Mouse (Mus musculus): ENCODE measurements around the gene Ptgfrn. TPM values are rescaled to one million over a fixed set of nuclear protein-coding genes. Genes with fewer than 3 reads are reported as not detected.
A peak's percentile ranks its signal among the peaks of the same experiment; 100 is the strongest.

The Ptgfrn gene
- total RNA-seq, 4 experiments from 2014 or later, result 17.2 to 21.1 (median 19.8) TPM

DNA sequence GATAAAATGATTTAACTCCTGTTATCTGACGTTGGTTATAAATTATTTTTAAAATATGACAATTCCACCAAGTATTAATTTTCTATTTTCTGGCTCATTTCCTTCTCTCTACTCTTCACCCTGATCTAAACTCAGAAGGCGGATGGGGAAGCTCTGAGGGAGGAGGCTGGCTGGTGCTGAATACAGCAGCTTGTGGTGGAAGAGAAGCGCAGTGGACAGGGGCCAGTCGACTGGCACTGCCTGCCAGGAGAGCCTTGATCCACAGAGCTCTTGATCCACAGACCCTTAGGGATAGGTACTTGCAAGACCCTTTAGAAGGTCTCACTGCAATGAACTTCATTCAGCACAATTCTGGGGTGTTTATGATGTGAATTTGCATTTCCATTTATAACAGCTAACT is 29.2 kb downstream of the Ptgfrn start:
- DNase-seq (ENCODE audit: low spot score), result no peak

DNA sequence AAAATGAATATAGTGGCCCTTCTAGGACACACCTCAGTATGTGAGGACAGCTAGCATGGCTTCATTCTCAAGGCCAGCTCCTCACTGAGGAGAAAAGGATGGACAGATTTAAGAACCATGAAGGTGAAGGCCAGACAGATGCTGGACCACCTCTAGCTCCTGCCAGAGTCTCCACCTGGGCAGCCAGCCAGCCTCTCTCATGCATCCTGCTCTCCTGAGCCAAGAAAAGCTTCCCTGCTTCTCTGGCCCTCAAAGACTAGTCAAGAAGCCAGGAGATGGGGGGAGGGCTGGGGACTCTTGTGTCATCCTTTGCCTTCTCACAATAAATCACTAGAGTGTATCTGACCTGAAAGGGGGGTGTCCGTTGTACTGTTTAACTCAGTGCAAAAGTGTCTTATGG is 31.7 kb downstream of the Ptgfrn start:
- peak; percentile 53 for DNase-seq (ENCODE audit: low spot score)

DNA sequence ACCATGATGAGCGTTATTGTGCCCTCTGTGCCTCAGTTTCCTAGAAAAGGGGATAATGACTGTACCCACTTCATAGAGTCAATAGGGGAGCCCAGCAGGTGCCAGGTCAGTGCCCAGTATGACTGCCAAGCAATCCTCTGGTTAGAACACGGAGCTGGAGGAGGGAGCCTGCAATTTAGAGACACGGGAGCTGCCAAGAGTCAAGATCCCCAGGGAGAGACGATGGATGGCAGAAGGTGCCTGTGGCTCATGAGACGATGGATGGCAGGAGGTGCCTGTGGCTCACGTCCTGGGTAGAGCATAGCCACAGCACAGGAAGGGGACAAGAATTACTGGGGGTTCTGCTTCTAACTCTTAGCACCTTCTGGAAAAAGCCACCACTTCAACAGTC is 32.4 kb downstream of the Ptgfrn start:
- DNase-seq (ENCODE audit: low spot score), result no peak

DNA sequence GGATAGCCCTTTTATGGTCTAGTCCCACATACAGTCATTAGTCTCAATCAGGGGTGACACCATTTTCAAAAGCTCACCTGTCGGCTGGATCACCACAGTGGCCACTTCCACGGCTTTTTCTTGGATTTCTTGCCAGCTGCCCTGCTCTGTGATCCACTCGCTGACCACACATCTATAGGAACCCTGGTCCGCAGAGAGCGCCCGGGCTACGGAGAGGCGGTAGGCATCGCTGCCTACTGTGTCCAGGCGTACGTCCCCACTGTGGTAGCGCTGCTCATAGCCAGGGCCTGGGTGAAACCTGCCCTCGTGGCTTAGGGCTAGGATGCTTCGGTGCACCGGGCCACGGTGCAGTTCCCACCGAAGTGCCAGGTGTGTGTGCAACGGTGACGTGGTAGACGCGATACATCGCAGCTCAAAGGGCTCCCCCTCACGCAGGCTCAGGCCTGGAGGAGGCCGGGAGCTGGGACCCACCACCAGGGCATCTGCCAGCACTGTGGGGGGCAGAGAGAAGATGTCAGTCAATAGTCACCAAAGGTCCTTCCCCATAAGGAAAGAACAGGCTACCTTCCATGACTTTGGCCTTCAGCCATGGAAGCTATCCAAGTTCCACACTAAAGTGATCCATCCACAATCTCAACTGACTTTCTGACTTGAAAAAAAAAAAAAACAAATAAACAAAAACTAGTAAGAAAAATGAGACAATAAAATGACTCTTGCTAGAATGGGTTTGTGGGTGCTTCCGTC is 32.9 kb downstream of the Ptgfrn start:
- no peak for DNase-seq (ENCODE audit: low spot score)

DNA sequence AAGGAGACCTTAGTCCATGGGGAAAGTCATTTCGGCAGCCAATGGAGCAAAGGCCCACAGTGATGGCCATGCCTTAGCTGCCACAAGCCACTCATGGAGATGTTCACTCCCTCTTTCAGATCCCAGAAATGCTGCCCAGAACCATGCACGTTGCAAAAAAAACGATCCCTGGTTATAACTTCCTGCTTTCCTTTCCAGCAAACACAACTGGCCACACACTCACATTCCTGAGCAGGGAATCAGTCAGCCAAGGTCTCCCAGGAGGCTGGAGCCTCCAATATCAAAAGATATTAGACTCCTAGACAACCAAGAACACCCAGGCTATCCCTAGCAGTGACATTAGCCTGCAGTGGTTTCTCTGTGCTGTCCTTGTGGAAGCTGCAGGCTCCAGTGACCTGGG is 34.2 kb downstream of the Ptgfrn start:
- peak; percentile 9 for DNase-seq (ENCODE audit: low spot score)

DNA sequence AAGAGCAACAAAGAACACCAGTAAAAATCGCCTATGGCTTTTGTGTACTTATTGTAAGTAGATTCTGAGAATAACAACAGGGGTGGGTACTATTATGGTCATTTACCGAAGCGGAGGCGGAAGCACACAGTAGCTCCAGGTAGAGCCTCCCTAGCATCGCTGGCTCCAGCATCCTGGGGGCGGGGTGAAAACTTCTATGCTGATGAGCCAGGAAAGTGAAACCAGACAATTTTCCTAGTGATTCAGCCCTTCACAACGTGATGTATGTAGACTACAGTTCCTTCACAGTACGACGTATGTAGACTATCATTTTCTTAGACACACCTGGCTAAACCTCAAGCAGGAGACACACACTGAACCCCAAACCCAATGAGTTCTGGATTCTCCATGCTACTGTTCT is 36.7 kb downstream of the Ptgfrn start:
- no peak for DNase-seq (ENCODE audit: low spot score)

DNA sequence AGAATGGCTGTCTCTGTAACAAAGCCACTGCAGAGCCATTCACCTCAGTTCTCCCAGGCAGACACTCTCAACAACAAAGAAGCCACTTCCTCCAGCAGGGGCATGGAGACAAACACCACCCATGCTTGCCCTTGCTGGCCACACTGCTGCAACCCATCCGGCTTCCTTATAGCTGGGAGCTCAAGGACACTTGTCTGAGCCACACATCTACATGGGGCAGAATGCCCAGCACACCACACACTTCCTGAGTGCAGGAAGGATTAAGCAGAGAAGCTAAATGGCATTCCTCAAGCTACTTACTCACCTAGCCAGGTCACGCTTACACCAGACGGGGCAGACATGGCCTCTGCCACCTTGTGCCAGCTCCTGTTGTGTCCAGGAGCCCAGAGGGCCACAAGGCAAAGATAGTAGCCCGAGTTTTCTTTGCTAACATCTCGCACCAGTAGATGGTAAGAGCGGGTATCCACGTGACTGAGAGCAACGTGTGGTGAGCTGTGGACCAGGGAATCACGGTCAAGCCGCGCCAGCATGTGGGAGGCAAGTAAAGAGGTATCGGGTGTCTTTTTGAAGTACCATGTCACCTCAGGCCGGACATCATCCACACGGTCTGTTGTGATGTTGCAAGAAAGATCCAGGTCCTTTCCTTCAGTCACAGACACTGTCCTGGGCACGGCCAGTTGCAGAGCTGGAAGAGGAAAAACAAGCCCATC is 37.4 kb downstream of the Ptgfrn start:
- no peak for DNase-seq (ENCODE audit: low spot score)

DNA sequence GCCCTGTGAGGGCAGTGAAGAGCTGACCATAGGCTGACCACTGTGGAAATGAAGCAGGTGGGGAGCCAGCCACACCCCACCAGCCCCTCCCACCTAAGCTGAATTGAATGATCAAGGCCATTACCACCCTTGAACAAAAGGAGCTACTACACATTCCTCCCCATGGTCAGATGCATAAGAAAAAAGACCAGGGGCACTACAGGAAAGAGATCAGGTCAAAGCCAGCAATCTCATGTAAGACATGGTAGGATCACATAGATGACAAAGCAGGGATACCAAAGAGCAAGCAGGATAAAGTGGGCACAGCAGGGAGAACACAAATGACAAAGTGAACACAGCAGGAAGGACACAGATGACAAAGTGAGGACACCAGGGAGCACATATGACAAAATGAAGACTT is 38.5 kb downstream of the Ptgfrn start:
- DNase-seq (ENCODE audit: low spot score), result no peak

DNA sequence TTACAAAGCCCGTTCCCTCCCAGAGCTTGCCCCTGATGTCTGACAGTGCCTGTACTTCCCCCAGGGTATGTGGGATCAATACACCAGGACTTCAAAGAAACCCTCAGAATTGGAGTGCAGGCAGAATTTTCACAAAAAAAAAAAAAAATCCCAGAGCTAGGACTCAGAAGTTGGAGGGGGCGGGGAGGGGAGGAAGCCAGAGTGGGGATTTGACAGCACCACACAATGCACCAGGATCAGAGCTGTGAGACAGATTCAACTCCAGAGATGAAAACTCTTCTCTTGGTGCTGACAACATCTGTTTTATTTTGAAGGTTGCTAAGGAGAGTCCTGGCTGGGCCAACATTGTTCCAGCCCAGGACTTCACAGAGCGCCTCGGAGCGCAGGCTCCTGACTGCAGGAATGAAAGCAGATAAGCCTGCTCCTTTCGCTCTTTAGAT is 39.3 kb downstream of the Ptgfrn start:
- DNase-seq (ENCODE audit: low spot score), result peak; percentile 64

DNA sequence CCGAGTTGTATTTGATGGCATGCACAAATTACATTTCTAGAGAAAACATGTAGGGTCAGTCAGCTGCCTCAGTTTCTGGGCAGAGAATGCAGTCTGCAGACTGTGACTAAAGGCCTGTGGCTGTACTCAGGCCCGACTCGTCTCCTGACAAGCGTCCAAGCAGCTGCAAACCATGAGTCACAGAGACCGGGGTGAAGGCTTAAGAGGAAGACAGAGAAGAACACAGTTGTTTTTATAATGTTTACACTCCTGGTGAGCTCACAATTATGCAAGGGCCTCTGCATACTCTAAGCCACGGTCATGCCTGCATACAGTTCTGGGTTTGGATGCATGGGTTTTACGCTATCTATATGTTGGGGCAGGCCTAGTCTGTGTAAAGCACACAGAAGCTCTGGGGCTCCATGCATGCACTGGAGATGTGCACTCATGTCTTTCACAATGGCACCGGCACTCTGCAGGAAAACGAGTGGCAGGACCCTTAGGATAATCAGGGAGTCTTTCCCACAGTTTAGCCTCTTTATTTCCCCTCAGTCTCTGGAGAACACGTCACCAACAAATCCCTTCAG is 39.8 kb downstream of the Ptgfrn start:
- DNase-seq (ENCODE audit: low spot score), result peak; percentile 79

DNA sequence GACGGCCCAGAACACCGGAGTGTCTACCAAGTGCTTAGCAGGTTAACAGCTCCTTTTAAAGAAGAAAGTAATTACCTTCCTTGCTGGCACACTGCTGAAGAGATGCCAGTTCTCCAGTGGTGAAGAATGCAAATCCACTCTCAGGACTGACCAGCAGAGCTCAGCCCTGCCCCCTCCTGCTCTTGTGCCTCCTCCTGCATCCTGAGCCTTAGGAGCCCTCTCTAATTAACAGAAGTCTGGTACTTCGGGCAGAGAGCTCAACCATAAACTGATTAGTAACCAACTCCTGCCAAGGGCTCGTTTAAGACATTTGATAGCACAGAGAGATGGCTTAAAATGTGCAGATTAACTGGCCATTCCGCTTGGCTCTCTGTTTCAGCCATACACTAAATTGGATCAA is 41.4 kb downstream of the Ptgfrn start:
- no peak for DNase-seq (ENCODE audit: low spot score)

DNA sequence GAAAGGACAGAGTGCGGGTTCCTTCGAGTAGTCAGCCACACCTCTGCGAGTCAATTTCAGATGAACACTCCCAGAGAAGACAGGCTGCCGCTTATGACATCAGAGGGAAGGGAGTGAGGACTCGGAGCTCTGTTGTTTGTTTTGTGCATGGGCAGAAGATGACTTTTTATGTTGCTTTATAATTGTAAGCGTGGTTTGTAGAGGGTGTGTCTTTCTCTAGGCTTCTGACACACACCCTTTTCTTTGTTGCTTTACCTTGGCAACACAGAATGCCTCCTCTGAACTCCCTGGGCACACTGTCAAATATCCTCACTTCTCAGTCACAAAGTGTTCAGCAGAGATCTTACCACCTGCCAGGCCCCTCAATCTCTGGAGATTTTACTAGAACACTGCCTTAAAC is 43.9 kb downstream of the Ptgfrn start:
- DNase-seq (ENCODE audit: low spot score), result no peak

DNA sequence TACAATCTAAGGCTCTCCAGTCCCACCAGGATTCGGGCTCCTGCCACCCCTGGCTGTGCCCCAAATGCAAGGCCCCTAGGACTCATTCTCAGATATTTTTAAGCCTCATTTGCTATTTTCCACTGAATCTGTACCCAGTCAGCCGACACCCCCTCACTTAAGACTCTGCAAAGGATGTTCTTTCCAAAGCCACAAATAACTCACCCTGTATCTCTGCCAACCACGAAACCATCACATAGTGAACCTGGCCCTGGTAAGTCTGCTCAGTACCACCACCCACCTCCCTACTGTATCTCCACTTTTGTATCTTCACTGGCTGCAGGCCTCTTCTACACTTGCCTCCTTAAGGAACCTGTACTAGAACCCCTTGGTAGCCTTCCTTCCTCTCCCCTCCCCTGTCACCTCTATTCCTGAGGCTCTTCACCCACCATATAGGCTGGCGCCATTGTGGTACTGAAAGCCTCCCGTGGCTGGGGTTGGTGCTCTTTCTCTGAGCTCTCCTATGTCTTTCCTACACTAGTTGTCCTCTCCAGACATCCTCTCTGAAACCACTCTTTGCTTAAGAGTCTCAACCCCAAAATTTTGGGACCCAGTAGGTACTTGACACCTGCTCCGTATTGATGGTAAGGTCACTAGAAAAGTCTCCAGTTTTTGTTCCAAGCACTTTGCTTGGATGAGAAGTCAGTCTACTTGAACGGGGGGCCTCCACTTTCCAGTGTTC is 48.1 kb downstream of the Ptgfrn start:
- DNase-seq (ENCODE audit: low spot score), result no peak

DNA sequence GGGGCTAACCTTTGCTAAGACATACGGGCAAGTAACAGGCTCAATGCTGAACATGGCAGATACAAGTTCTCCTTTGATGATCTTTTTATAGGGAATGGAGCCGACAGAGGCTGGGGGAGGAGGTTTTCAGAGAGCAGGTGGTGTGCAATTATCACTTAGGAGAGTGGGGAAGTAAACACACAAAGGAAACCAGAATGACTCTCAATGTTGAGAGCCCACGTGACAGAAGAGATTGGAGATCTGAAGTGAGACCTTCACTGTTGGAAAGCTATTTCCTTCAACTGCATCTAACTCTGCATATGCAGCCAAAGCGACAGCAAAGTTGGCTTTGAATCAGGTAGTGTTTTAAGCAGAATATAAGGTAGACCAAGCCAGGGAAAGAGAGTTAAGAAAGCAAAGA is 50.9 kb downstream of the Ptgfrn start:
- no peak for DNase-seq (ENCODE audit: low spot score)

DNA sequence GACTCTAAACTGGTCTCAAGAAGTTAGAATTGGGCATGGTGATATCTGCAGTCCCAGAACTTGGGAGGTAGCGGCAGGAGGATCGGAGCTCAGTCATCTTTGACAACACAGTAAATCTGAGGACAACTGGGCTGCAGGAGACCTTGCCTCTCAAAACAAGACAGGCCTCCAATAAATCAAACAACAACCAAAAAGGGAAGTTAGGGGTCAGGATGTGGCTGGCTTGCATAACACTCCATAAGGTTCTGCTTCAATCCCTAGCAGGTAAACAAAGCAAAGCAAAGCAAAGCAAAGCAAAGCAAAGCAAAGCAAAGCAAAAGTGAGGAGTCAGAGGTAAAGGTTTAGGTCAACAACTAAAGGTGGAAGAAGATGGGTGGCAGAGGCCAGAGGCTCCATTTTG is 51.9 kb downstream of the Ptgfrn start:
- no peak for DNase-seq (ENCODE audit: low spot score)

DNA sequence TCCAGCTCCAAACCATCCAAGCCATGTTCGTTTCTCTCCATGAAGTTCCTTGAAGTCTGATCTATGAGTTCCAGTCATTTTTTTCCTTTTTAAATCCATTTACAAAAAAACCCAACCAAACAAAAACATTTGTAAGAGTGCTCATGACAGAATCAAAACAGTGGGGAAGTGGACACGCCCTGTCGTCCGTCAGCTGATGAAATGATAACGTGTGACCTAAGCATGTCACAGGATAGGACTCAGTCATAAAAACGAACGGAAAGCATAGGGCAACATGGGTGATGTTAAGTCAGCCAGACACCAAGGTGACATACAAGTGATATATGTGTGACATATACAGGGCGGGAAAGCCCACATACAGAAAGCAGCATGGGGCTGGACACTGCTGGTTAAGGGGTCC is 54.9 kb downstream of the Ptgfrn start:
- no peak for DNase-seq (ENCODE audit: low spot score)

DNA sequence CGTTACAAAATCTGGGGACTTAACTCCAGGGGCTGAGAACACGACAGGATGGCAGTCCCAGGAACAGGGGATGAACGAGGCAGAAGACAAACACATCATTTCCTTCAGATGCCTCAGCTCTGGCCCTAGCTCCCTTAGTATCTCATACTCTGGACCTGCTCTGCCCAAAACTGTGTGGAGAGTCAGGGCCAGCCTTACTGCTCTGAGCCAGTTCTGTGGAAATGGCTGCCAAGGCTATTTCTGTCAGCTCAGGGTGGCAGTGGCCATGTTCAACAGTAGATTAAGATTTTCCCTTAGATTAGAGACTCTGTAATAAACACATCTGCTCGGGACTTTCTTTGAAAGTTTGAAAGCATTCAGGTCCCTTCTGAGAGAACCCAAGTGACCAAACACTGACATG is 58.5 kb downstream of the Ptgfrn start:
- no peak for DNase-seq (ENCODE audit: low spot score)

DNA sequence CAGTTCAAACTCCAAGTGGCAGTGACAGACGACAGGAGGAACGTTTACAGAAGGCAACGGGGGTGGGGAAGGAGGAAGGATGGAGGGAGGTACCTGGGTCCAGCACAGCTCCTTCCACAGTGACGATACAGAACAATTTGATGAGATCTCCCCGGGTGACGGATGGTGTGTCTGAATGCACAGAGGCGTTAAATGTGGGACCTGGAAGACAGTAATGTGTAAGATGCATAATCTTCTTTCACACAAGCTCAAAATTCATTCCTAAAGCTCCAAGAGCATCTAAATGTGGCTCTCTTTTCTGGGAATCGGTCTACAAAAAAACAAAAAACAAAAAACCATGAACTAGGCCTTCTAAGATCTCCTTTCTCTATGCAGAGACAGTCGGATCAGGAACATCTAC is 60.1 kb downstream of the Ptgfrn start:
- no peak for DNase-seq (ENCODE audit: low spot score)

DNA sequence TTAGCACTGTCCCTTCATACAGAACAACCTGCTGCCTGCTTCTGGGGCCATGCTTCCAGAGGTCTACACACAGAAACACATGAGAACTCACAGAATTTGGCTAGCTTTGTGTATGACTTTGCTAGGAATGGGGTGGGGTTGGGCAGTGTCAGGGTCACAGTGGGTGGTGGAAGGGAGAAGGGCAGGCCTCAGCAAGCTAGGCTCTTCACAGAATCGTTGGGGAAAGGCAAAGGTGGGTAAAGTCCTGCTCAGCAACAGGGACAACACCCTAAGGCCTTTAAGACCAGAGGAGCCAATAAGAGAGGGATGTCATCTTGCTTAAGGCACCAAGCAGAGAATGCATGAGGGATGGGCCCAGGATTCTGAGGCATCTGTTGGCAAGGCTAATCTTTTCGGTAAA is 61.3 kb downstream of the Ptgfrn start:
- no peak for DNase-seq (ENCODE audit: low spot score)

DNA sequence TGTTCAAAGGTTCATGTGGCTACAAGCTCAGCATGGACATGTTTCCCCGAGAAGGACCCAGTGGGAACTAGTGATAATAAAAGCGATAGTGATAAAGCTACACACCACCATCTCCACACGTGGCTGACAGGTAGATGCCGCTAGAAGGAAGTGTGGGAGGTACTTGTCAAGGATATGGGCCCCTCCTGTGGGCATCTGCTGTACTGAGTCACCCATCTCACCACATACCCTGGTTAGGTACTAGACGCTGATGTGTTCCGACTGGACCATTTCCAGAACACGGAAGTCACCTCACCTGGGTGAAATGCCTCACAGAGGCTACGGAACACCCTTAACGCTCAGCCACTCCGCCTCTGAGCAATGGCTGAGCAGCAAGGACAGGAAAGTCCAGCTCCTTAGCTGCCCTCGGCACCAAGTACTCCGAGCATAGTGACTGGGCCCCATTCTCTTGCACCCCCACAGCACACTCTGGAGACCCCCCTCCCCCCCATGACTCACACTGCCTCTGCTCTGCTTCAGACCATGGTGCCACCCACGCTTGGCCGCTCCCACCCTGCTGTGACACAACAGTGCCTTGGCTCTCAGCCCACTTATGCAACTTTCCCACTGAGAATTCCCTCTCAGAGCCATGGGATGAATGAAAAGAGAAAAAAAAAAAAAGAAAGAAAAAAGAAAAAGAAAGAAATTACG is 62.3 kb downstream of the Ptgfrn start:
- peak; percentile 76 for DNase-seq (ENCODE audit: low spot score)

DNA sequence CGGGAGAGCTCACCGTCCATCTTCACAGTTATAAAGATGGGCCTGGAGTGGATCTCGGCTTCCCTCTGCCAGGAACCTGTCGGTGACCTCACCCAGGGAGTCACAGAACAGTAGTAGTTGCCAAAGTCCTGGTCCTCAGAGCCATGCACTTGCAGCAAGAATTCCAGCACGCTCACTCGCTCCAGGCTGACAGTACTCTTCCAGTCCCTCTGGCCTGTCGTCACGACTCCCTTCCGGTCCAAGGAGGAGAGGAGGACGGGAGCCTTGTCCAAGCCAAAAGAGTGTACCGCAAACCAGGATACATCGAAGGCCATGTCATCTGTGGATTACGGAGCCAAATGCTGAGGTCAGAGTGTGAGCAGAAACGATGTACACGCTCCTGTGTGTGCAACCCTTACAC is 64.6 kb downstream of the Ptgfrn start:
- peak; percentile 71 for DNase-seq (ENCODE audit: low spot score)

DNA sequence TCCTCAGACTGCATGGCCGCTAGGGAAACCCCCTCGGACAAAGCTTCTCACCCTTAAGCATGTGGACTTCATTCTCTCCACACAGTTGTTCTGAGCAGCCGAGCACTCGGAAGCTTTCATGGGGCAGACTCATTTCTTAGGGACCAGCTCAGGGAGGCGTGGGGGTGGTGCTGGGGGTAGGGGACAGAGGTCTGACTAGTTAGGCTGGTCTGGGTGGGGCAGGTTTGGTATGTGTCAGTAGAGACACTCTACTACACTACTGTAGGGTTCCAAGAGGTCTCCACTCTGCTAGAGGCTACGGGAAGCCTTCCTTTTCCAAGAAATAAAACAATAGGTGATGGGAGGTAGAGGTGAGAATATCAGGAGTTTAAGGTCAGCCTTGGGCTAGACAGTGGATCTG is 65.4 kb downstream of the Ptgfrn start:
- DNase-seq (ENCODE audit: low spot score), result no peak

Measured in heart, adult 8-10 months (tissue).